Mouse (Mus musculus) C2C12 (cell line): ENCODE data around the gene Rufy4.

Experiments used
- CEBPB ChIP-seq: IDR thresholded peaks from one replicate; pipeline ENCODE4 v1.6.1; 2011; ENCODE audit warnings: low read depth, mild to moderate bottlenecking, control low read depth, moderate library complexity
- CTCF ChIP-seq: IDR thresholded peaks from one replicate; pipeline ENCODE4 v1.5.1; 2011; ENCODE audit not compliant: control insufficient read depth, insufficient read depth, insufficient read length
- FOSL1 ChIP-seq: IDR thresholded peaks from one replicate; pipeline ENCODE4 v1.8.0; 2011; ENCODE audit warnings: mild to moderate bottlenecking, low read length; ENCODE audit not compliant: poor library complexity, insufficient read depth, severe bottlenecking
- MAX ChIP-seq: IDR thresholded peaks from one replicate; pipeline ENCODE4 v1.6.1; 2011; ENCODE audit warnings: mild to moderate bottlenecking, control low read depth
- MYOD1 ChIP-seq: IDR thresholded peaks from one replicate; pipeline ENCODE4 v1.6.1; 2011; ENCODE audit warnings: low read depth; ENCODE audit not compliant: control insufficient read depth, insufficient read length
- MYOG ChIP-seq: IDR thresholded peaks from one replicate; pipeline ENCODE4 v1.6.1; 2011; ENCODE audit not compliant: control insufficient read depth, insufficient read length; ENCODE audit errors: extremely low read depth
- USF1 ChIP-seq: IDR thresholded peaks from one replicate; pipeline ENCODE4 v1.6.1; 2011; ENCODE audit warnings: low read depth, mild to moderate bottlenecking, control low read depth, moderate library complexity

DNA sequence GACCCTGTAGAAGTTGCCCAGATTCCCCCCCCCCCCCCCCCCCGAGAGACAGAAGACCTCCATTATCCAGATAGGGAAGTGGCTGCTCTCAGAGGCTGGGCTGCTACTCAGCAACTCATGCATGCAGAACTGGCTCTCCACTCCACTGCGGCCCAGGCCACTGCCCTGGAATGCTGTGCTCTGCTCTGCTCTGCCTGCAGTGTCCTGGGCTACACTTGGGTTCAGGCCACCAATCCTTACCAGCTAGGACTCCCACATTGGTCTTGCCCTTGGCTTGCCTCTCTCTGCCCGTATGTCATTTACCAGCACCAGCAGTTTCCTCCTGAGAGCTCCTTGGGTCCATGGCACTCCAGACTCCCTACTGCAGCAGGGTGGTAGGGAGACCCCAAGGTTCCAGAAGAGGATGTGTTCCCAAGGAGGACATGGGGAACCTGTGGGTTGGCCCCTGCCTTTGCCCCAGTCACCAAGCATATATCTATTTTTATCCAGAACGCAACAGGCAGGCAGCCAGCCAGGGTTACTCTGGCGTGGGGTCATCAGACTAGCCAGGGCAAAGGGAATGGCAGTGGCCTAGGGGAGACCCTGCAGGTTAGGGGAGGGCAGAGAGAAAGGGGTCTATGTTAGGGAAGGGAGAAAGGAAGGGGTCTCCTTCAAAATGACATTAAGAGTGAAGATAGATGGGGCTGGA lies 17.3 kb upstream of the Rufy4 start:
- TF ChIP-seq CTCF, result no peak
- no peak for TF ChIP-seq USF1
- no peak for TF ChIP-seq MAX
- no peak for TF ChIP-seq CEBPB
- TF ChIP-seq MYOG, result no peak
- TF ChIP-seq FOSL1, result no peak
- no peak for TF ChIP-seq MYOD1
